Mouse (Mus musculus): ENCODE data around the gene Gm45716. TPM values are rescaled to one million over a fixed set of nuclear protein-coding genes. Genes with fewer than 3 reads are reported as not detected.

Gene Gm45716
- polyA plus RNA-seq, 1 experiment from 2014 or later: 21.4 TPM

DNA sequence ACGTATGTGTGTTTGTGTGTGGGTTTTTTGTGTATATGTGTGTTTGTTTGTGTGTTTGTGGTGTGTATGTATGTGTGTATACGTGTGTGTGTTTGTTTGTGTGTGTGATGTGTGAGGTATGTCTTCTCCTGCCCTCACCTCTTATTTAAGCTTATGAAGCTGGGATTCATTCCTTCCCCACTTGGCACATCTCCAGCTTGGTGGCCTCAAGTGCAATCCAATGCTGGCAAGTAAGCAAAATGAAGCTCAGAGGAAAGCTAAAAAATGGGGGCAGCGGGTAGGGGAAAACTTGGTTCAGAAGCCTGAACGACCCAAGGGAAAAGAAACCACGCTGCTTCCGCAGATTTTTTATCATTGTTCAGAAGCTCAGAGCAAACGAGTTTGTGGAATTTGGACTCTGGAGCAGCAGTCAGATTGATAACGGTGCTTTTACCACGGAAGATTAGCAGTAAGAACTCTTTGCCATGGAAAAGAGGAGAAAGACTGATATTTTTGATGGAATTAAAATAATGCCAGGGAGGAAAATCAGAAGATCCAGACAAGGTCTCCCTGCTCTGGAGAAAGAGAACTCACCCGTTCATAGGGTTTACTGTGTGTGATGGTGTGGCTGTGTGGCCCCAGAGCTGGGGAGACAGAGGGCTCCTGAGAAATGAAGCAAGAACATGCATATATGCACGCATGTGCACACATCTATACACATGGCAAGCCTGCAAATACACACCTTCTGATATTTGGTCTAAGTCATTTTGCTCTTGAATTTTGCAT lies 8.5 kb downstream of the Gm45716 start:
- Histone ChIP-seq H3K36me3 (ENCODE audit: control insufficient read depth, insufficient read depth, low read length) (no peaks in the 10 kb centered on the region), H3K9ac (ENCODE audit: low read length) (no peak overlapping the region), H3K4me3 (ENCODE audit: low read depth, low read length) (no peak overlapping the region), H3K9me3 (replicated peaks; ENCODE audit: control insufficient read depth, low read length) (no peaks in the 10 kb centered on the region), H3K4me1 (ENCODE audit: control insufficient read depth, insufficient read depth, low read length) (no peaks in the 10 kb centered on the region; the same call in 1 of the 2 replicates), H3K4me2 (ENCODE audit: low read length) (no peak overlapping the region), H3K27ac (ENCODE audit: low read depth, low read length) (no peak overlapping the region), H3K27me3 (replicated peaks; ENCODE audit: control insufficient read depth, insufficient read depth, low read length) (no peaks in the 10 kb centered on the region)
- 63% methylated on average over 11 of the region's 11 CpGs for WGBS
- ATAC-seq (no peak), DNase-seq (ENCODE audit: low spot score) (peak; percentile 44)

- no peak for DNase-seq (ENCODE audit: low spot score)
These were observed 9.2 kb downstream of the Gm45716 start for GRCm38 (mm10) chr11:90196521-90197215.

DNA sequence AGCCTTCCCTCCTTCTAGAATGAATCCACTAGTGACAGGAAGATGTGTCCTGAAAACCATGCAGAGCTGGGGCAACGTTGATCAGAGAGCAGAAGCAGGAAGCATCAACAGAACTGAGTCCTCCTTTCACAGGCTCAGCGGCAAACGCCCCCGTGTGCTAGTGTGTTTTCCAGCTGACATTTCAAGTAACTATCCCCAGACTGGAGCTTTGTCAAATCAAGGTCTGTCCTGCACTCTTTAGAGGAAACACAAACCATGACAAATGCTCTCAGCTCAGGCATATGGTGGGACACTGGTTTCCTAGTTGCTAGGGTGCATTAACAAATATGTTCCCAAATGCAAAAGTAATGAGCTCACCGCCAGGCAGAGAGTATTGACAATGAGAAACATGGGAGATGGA lies 10.6 kb downstream of the Gm45716 start:
- no peak for ATAC-seq
- no peak for DNase-seq (ENCODE audit: low spot score)

More at GRCm38 (mm10) chr11:90196521-90197215, 9.2 kb downstream of the Gm45716 start:
- Histone ChIP-seq H3K27ac (ENCODE audit: low read depth, low read length) (no peak overlapping the region), H3K4me2 (ENCODE audit: low read length) (no peak overlapping the region), H3K9ac (ENCODE audit: low read length) (no peak overlapping the region), H3K4me3 (ENCODE audit: low read depth, low read length) (no peak overlapping the region), H3K9me3 (replicated peaks; ENCODE audit: control insufficient read depth, low read length) (no peaks in the 10 kb centered on the region), H3K36me3 (ENCODE audit: control insufficient read depth, insufficient read depth, low read length) (no peaks in the 10 kb centered on the region), H3K27me3 (replicated peaks; ENCODE audit: control insufficient read depth, insufficient read depth, low read length) (no peaks in the 10 kb centered on the region), H3K4me1 (ENCODE audit: control insufficient read depth, insufficient read depth, low read length) (no peaks in the 10 kb centered on the region; the same call in 1 of the 2 replicates)
- 91% methylated on average over 12 of the region's 12 CpGs for WGBS
- ATAC-seq: no peak

GRCm38 (mm10) chr11:90200826-90201225 lies 13.3 kb downstream of the Gm45716 start:
- WGBS: 83% methylated on average over 2 of the region's 2 CpGs
- Histone ChIP-seq H3K27ac (ENCODE audit: low read depth, low read length) (no peak overlapping the region), H3K4me2 (ENCODE audit: low read length) (no peak overlapping the region)

More for the DNA sequence above, 10.6 kb downstream of the Gm45716 start:
- Histone ChIP-seq H3K4me3 (ENCODE audit: low read depth, low read length) (no peak overlapping the region), H3K9ac (ENCODE audit: low read length) (no peak overlapping the region), H3K27ac (ENCODE audit: low read depth, low read length) (no peak overlapping the region), H3K36me3 (ENCODE audit: control insufficient read depth, insufficient read depth, low read length) (no peaks in the 10 kb centered on the region), H3K27me3 (replicated peaks; ENCODE audit: control insufficient read depth, insufficient read depth, low read length) (no peaks in the 10 kb centered on the region), H3K9me3 (replicated peaks; ENCODE audit: control insufficient read depth, low read length) (no peaks in the 10 kb centered on the region), H3K4me1 (ENCODE audit: control insufficient read depth, insufficient read depth, low read length) (no peaks in the 10 kb centered on the region; the same call in 1 of the 2 replicates), H3K4me2 (ENCODE audit: low read length) (no peak overlapping the region)
- 56% methylated on average over 5 of the region's 5 CpGs for WGBS

DNA sequence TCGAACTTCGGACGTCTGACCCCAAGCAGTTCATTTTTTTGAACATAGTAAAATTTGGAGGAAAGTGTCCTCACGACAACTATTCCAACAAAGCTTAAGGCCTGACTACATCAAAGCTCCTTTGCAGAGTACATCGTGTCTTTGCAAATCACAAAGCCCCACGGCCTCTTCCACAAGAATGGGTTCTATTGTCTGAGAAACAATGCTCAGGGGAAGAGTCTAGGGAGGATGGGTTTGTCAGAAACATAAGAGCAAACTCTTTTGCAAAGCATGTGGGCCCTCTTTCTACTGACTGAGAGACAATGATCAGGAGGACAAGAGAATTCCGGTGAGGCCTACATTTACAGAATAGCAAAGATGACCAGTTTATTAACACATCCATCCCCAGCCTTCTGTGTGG lies 26.8 kb downstream of the Gm45716 start:
- H3K27ac ChIP-seq (ENCODE audit: low read depth, low read length): no peak overlapping the region
- H3K4me1 ChIP-seq (ENCODE audit: control insufficient read depth, insufficient read depth, low read length): no peaks in the 10 kb centered on the region
- H3K4me2 ChIP-seq (ENCODE audit: low read length): no peak overlapping the region
- H3K27me3 ChIP-seq (replicated peaks; ENCODE audit: control insufficient read depth, insufficient read depth, low read length): no peaks in the 10 kb centered on the region
- no peaks in the 10 kb centered on the region for H3K9me3 ChIP-seq (replicated peaks; ENCODE audit: control insufficient read depth, low read length)
- H3K4me3 ChIP-seq (ENCODE audit: low read depth, low read length): no peak overlapping the region
- ATAC-seq (no peak), DNase-seq (ENCODE audit: low spot score) (no peak)
- no peak overlapping the region for H3K9ac ChIP-seq (ENCODE audit: low read length)
- no peaks in the 10 kb centered on the region for H3K36me3 ChIP-seq (ENCODE audit: control insufficient read depth, insufficient read depth, low read length)
- WGBS: 61% methylated on average over 7 of the region's 7 CpGs

More at GRCm38 (mm10) chr11:90200826-90201225, 13.3 kb downstream of the Gm45716 start:
- no peak for ATAC-seq
- no peak for DNase-seq (ENCODE audit: low spot score)
- no peaks in the 10 kb centered on the region for H3K36me3 ChIP-seq (ENCODE audit: control insufficient read depth, insufficient read depth, low read length)
- no peaks in the 10 kb centered on the region; the same call in 1 of the 2 replicates for H3K4me1 ChIP-seq (ENCODE audit: control insufficient read depth, insufficient read depth, low read length)
- H3K4me3 ChIP-seq (ENCODE audit: low read depth, low read length): no peak overlapping the region
- H3K9ac ChIP-seq (ENCODE audit: low read length): no peak overlapping the region
- no peaks in the 10 kb centered on the region for H3K9me3 ChIP-seq (replicated peaks; ENCODE audit: control insufficient read depth, low read length)
- H3K27me3 ChIP-seq (replicated peaks; ENCODE audit: control insufficient read depth, insufficient read depth, low read length): no peaks in the 10 kb centered on the region

DNA sequence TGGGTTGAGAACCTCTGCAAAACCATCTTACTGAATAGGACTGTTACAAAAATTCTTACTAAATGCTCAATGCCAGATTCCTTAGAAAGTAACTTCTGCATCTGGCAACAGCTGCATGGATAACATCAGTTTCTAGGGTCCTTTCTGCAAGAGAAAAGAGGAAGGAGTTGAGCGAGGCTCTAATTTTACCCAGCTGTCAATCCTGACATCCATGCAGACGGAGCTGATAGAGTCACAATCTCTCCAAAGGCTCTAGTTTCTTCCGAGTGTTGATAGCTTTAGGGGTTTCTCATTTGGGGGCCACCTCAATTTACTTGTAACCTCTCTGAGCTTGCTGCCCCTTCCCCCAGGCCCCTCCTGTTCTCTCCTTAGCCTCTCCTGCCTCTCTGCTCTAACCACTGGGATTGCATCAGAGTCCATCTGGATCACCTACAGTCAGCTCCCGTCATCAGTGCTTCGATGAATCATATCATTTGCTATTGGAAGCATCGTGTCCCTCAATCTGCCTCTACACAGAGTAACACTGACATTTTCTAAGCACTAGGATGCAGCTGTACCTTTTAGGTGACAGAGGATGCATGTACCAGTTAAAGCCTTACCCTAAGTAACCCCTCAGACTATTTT lies 32.7 kb downstream of the Gm45716 start:
- WGBS: 79% methylated on average over 6 of the region's 6 CpGs
- DNase-seq (ENCODE audit: low spot score): no peak
- no peak overlapping the region for H3K4me2 ChIP-seq (ENCODE audit: low read length)
- no peaks in the 10 kb centered on the region for H3K9me3 ChIP-seq (replicated peaks; ENCODE audit: control insufficient read depth, low read length)
- no peak overlapping the region for H3K9ac ChIP-seq (ENCODE audit: low read length)
- H3K27ac ChIP-seq (ENCODE audit: low read depth, low read length): no peak overlapping the region
- H3K4me1 ChIP-seq (ENCODE audit: control insufficient read depth, insufficient read depth, low read length): no peaks in the 10 kb centered on the region
- H3K27me3 ChIP-seq (replicated peaks; ENCODE audit: control insufficient read depth, insufficient read depth, low read length): no peaks in the 10 kb centered on the region
- H3K4me3 ChIP-seq (ENCODE audit: low read depth, low read length): no peak overlapping the region
- no peak for ATAC-seq
- H3K36me3 ChIP-seq (ENCODE audit: control insufficient read depth, insufficient read depth, low read length): no peaks in the 10 kb centered on the region

GRCm38 (mm10) chr11:90220750-90221149 lies 33.3 kb downstream of the Gm45716 start:
- Histone ChIP-seq H3K27ac (ENCODE audit: low read depth, low read length) (no peak overlapping the region), H3K9ac (ENCODE audit: low read length) (no peak overlapping the region), H3K27me3 (replicated peaks; ENCODE audit: control insufficient read depth, insufficient read depth, low read length) (no peaks in the 10 kb centered on the region), H3K4me1 (ENCODE audit: control insufficient read depth, insufficient read depth, low read length) (no peaks in the 10 kb centered on the region), H3K4me3 (ENCODE audit: low read depth, low read length) (no peak overlapping the region), H3K9me3 (replicated peaks; ENCODE audit: control insufficient read depth, low read length) (no peaks in the 10 kb centered on the region), H3K36me3 (ENCODE audit: control insufficient read depth, insufficient read depth, low read length) (no peaks in the 10 kb centered on the region), H3K4me2 (ENCODE audit: low read length) (no peak overlapping the region)
- DNase-seq (ENCODE audit: low spot score) (no peak), ATAC-seq (no peak)
- 39% methylated on average over 2 of the region's 2 CpGs for WGBS

GRCm38 (mm10) chr11:90224914-90225470 lies 37.5 kb downstream of the Gm45716 start:
- 80% methylated on average over 11 of the region's 11 CpGs for WGBS
- no peak overlapping the region for H3K9ac ChIP-seq (ENCODE audit: low read length)
- DNase-seq (ENCODE audit: low spot score) (no peak), ATAC-seq (no peak)
- no peaks in the 10 kb centered on the region for H3K4me1 ChIP-seq (ENCODE audit: control insufficient read depth, insufficient read depth, low read length)
- H3K9me3 ChIP-seq (replicated peaks; ENCODE audit: control insufficient read depth, low read length): no peaks in the 10 kb centered on the region
- H3K4me2 ChIP-seq (ENCODE audit: low read length): no peak overlapping the region
- H3K27me3 ChIP-seq (replicated peaks; ENCODE audit: control insufficient read depth, insufficient read depth, low read length): no peaks in the 10 kb centered on the region
- no peak overlapping the region for H3K4me3 ChIP-seq (ENCODE audit: low read depth, low read length)
- no peak overlapping the region for H3K27ac ChIP-seq (ENCODE audit: low read depth, low read length)
- no peaks in the 10 kb centered on the region for H3K36me3 ChIP-seq (ENCODE audit: control insufficient read depth, insufficient read depth, low read length)

All from forebrain, embryonic 14.5 days (tissue).